Mouse (Mus musculus): ENCODE data around the gene Psd.

- TF ChIP-seq CTCF (IDR thresholded peaks at IDR 0.05; ENCODE audit: extremely low read depth, insufficient read length, insufficient replicate concordance, low read depth, low read length) (no peak), POLR2A (IDR thresholded peaks at IDR 0.05; ENCODE audit: low read depth, low read length) (no peak)
Observed at GRCm38 (mm10) chr19:46331326-46331725, 4.4 kb upstream of the Psd start.
